Mouse (Mus musculus) brown adipose tissue, adult 24 weeks (tissue): ENCODE measurements around the gene Fas. TPM values are rescaled to one million over a fixed set of nuclear protein-coding genes. Genes with fewer than 3 reads are reported as not detected.

Experiments
- H3K27ac ChIP-seq: fragments of 200-500 bp; replicated peaks from 2 replicates; pipeline ENCODE4 v1.5.1; 2012; ENCODE audit warnings: low read depth, mild to moderate bottlenecking, low read length
- H3K4me1 ChIP-seq: fragments of 200-500 bp; 2 replicates; pipeline ENCODE4 v1.6.1; 2012; ENCODE audit warnings: low read length, mixed read lengths; ENCODE audit not compliant: control insufficient read depth, insufficient read depth, insufficient read length
- H3K4me3 ChIP-seq: fragments of 200-500 bp; 2 replicates; pipeline ENCODE4 v1.5.1; 2012; ENCODE audit warnings: low read depth, mild to moderate bottlenecking, low read length, moderate library complexity; ENCODE audit not compliant: insufficient read depth
- polyA plus RNA-seq: library from polyadenylated mRNA; stranded (reverse); fragments of >200 nt; gene quantifications from 2 replicates; pipeline ENCODE4 v1.2.4, GENCODE M21; 2012; ENCODE audit not compliant: missing spikeins, insufficient read depth, insufficient read length

Fas gene
- 30.8 and 37.3 TPM in 2 replicates for polyA plus RNA-seq

DNA sequence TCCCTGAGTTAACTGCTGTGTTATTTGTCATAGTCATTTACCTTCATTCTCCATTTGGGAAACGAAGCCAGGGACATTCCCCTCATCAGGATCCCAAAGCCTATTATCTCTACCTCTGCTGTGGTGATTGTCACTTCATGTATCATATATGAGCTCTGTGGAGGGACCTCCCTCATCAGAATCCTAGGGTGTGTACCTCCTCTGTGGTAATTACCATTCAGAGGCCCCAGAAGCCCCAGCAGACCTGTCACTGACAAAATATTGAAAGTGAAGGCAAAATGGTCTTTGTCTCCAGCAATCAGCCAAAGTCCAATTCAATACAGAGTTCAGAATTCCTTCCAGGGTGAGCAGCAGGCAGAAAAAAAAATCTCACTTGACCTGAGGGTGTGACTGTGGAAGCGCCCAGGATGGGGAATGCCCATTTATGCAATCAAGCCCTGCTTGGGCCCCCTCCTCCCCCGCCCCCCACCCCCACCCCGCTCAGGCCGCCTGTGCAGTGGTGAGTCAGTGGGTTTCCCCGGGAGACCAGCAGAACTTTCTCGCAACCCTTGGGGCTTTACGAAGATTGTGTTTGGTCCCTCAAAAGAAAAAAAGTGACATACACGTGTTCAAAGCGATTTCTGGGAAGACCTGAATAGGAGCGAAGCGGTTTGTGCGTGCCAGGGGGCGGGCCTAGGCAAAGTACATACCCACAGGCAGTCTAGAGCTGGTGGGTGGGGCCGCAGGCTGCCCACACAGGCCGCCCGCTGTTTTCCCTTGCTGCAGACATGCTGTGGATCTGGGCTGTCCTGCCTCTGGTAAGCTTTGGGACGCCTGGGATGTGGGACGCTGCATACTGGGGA is at the start of gene Fas:
Gene Fas (plus strand): TSS at position 719 of the 842 bp plus-strand sequence.
- H3K4me3 ChIP-seq = peak within 1 kb of the TSS; percentile 97
- peak within 1 kb of the TSS; percentile 90 for H3K27ac ChIP-seq
- H3K4me1 ChIP-seq = peaks cover 21% of the 10 kb centered on the region

DNA sequence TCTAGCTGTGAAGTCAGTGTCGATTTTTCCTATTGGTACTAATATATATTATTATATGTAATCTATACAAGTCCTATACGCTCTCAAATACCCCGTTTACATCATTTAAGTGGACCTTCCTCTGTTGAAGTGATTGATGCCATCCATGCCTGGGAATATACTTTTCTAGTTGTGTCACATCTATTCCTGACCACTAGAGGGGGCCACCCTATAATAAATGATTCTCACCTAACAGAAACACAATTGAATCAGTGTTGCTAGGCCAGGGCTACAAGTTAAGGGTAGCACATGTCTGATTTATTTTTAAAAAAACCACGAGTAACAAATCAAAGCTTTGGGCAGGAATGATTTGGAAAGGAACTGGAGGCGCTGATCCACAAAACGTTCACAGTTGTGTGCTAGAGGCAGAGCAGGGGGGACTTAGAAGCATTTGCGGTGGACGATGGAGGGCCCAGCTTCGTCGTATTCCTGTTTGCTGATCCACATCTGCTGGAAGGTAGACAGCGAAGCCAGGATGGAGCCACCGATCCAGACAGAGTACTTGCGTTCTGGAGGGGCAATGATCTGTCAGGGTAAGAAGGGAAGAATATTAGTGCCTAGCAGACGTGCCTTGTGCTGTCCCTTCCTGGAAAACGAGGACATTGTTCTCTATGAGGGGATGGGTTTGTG is 49.1 kb upstream of the Fas start:
- Histone ChIP-seq H3K4me3 (no peak overlapping the region), H3K4me1 (no peaks in the 10 kb centered on the region), H3K27ac (no peak overlapping the region)

DNA sequence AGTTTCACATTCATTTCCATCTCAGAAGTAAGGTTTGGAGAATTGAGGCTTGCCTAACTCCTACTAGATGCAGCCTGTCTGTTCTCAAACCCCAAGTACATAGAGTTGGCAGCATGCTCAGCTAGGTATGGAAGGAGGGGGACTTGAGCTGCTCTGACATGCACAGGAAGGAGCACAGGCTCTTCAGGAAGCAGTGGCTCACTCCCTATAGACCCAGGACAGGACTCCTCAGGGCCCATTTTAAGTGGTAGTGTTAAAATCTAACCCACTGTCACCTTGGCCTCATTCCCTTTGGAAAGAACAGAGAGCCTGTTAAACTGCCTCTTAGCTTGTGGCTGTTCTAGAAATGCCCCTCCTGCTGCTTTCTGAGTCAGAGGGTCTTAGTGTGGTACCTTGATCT is 47.5 kb upstream of the Fas start:
- H3K4me1 ChIP-seq = no peaks in the 10 kb centered on the region
- no peak overlapping the region for H3K4me3 ChIP-seq
- H3K27ac ChIP-seq = no peak overlapping the region

DNA sequence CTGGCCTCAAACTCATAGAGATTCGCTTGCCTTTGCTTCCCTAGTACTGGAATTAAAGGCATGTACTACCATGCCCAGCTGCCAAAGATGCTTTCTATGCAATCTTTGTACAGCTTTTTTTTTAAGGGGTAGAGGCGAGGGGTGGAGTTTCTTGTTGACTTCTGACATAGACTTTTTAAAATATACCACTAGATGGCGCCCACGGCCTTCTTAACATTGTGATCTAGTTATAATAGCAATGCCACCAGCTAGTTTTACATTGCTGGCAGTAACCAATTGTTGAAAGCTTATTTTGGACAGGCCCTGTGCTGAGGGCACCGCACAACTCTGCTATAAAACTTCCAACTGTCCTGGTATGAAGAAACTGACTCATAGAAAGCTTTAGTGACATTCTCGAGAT is 46.4 kb upstream of the Fas start:
- no peak overlapping the region for H3K27ac ChIP-seq
- peak overlapping the region; percentile 24; the same call in 1 of the 2 replicates for H3K4me3 ChIP-seq
- H3K4me1 ChIP-seq = no peaks in the 10 kb centered on the region

DNA sequence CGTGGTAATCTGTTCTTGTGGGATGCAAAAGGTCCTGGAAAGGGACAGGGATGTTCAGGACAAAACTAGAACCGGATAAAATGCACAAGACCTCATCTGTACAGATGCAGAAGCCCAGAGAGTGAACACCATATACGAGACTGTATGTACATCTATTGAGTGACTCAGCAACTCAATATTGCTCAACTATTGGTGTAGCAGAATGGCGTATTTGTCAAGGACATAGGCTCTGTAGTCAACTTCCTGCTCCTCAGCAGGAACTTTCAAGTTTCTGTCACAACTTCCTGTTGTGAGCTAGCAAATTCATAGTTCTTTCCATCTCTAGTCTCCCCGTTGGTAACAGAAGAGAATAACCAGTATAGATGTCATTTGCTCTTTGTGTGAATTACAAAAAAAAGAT is 41.9 kb upstream of the Fas start:
- Histone ChIP-seq H3K27ac (no peak overlapping the region), H3K4me1 (no peaks in the 10 kb centered on the region), H3K4me3 (no peak overlapping the region)

DNA sequence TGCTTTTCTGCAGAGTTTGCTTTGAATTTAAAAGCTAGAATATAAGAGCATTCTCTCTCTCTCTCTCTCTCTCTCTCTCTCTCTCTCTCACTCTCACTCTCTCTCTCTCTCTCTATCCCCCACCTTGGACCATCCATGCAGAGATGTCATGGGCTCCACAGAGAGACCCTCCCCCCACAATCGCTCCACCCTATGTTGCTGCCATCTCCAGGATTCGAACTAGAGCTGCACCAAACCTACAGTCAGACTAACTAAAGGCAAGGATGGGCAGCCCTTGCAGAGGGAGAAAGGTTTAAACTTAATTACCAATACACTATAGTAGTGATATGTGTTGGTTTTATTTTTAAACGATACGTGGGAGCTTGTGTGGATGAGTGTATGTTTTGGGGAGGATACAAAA is 39.8 kb upstream of the Fas start:
- Histone ChIP-seq H3K4me1 (no peaks in the 10 kb centered on the region; the same call in 1 of the 2 replicates), H3K4me3 (no peak overlapping the region), H3K27ac (no peak overlapping the region)

DNA sequence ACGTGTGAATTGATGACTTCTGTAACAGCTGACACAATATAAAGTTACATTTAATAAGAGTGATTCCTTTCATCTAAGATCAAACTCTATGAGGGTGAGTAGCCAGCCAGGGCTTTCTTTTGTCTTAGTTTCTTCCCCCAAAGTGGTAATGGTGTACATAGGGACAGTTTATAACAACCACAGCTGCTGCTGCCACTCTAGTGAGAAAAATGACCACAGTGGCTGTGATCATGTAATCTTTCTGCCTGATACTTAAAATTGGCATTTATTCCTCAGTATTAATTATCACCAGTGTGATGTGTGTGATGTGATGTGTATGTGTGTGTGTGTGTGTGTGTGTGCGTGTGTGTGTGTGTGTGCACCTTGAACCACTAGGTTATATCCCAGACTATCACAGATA is 38.6 kb upstream of the Fas start:
- Histone ChIP-seq H3K4me3 (no peak overlapping the region), H3K4me1 (no peaks in the 10 kb centered on the region; the same call in 1 of the 2 replicates), H3K27ac (no peak overlapping the region)

DNA sequence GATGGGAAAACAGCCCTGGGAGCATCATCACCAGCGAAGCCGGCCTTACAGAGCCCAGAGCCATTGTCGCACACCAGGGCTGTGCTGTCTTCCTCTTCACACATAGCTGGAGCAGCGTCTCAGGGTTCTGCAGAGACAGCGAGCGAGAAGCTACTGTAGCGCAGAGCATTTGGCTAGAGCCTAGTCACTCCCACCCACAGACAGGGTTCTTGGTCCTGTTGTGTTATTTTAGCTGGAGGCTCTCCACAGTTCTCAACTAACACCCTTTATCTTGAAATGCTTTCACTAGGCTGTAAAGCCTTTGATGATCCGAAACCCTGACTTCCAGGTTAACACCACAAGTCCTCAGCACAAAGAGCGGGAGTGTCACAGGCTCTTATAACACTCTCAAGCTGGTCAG is 38.0 kb upstream of the Fas start:
- Histone ChIP-seq H3K4me1 (no peaks in the 10 kb centered on the region; the same call in 1 of the 2 replicates), H3K27ac (no peak overlapping the region), H3K4me3 (no peak overlapping the region)

DNA sequence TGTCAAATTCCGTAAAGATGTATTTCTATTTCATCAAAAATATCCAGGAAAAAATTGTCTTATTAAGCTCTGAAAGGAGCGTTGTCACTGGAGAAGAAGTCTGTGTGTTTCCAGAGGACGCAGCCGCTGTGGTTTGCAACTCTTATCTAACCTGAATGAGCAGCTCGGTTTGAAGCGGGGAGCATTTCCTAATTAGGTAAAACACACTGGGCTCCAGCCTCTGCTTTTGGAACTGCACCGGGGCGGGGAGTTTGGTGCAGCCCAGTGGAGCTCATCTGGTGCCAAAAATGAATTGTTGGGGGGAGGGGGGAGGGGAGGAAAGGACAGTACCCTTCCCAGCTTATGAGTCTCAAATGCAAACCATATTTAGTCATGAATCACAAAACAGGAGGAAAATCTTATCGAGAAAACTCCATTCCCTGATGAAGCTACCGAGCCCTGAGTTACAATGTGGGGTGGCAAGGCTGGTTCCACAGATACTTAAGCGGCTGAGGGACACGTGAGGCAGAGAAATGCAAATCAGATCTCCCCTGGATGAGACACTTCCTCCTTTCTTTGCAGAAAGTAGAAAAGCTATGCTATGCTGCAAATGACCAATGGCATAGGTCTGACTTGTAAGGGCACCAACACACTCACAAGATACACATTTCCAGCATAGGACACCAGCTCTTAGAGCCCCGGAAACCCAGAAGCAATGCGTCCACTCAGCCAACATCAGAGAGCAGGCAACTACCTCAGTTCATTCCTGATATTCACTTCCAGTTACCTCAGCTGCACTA is 36.2 kb upstream of the Fas start:
- peak overlapping the region; percentile 14 for H3K27ac ChIP-seq
- peak overlapping the region; percentile 34 for H3K4me3 ChIP-seq
- H3K4me1 ChIP-seq = no peaks in the 10 kb centered on the region; the same call in 1 of the 2 replicates

DNA sequence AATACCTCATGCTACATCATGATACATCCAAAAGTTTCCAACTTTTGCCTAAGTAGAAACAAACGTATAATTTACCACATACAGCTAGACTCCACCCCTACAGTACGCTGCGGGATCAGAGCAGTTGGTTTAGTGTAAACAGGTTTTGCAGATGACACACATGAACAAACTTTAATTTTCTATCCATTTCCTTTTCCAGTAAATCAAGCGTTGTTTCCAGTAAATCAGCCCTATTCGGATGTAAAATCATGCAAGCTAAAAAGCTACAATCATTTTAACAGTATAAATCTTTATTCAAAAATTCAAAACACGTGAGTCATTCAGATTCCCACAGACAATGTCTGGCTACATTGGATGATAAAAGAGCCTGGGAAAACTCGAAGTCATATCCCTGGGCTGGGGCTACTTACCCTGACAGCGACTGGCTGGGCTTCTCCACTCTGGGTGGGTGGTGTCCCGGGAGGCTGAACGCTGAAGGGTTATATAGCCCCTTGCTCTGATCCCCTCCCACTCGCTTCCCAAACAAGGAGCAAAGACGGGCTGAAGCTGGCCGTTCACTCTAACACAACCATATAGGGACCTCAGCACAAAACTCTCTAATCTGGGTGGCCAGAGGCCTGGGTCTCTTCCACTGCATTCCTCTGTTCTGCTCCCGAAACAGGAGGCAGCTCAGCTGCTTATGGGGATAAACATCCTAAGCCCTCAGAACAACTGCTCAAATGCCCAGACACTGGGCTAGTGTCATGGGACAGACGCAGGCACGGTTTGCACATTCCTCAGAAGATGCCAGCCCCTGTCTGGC is 35.4 kb upstream of the Fas start, which contains the start of gene Acta2:
Gene Acta2 (minus strand): TSS at position 711 of the 802 bp plus-strand sequence.
- Histone ChIP-seq H3K4me3 (peak within 1 kb of the TSS; percentile 34), H3K27ac (peak within 1 kb of the TSS; percentile 17), H3K4me1 (no peaks in the 10 kb centered on the region; the same call in 1 of the 2 replicates)

DNA sequence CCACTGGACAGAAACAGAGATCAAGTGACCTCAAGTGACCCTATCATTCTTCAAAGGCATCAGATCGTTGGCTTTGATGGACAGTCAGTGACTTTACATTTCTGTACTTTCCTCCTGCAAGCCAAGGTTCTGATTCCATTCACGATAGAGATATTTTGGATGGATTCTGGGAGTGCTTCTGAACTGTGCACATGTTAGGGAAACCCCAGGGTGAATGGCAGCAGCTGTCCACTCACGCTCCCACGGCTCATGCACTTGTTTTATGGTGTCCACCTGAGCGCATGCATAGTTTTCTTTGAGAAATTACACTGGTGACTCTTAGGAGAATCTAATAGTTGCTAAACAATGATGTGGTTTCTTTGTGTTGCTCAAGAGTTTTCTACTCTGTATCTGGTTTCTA is 34.3 kb upstream of the Fas start:
- Histone ChIP-seq H3K4me1 (no peaks in the 10 kb centered on the region; the same call in 1 of the 2 replicates), H3K4me3 (no peak overlapping the region), H3K27ac (no peak overlapping the region)

DNA sequence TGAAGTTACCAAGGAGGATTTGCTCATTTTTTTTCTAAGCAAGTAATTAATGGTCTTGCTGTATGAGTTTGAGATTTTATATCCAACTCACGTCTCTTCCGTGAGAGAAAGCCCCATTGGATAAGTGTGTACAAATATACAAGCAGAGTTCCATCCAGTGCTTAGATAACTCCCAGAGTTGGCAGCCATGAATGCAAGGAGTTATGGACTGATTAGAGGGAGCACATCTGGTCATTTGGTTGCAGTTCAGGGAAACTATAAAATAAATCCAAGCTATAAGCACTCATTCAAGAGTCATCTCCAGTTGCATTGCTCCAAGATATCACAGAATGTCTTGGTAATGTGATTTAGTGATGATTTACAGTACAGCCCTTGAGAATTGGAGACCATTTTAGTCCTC is 33.5 kb upstream of the Fas start:
- Histone ChIP-seq H3K27ac (no peak overlapping the region), H3K4me1 (no peaks in the 10 kb centered on the region; the same call in 1 of the 2 replicates), H3K4me3 (no peak overlapping the region)

DNA sequence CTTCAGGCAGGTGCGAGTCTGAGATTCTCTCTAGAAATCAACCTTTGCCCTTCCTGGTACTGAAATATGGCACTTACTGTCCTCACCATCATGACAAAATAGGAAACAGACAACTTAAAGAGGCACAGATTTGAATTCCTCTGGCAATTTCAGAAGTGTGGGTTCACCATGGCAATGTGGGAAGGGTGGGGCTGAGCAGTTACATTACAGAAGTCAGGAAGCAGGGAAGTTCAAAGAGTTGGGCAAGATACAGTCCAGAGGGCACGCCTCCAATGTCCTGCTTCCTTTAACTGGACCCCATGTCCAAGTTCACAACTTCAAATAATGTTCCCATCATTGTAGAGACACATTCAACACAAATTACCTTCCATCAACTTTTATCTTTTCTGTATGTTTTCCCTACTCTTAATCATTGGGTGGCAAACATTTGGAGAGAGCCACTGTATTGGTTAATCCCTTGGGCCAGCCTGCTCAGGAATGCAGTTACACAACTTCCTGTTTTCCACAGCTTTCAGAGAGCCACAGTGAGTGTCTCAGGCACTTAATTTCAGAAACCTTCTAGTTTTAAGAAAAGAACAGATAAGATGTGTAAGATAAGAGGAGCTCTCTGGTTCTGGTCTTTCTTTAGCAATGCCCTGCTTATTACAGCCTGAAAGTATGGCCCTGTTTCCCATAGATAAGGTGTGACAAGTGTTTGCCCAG is 28.0 kb upstream of the Fas start:
- H3K4me1 ChIP-seq = peaks cover 7% of the 10 kb centered on the region; the same call in 1 of the 2 replicates
- no peak overlapping the region for H3K4me3 ChIP-seq
- peak overlapping the region; percentile 84 for H3K27ac ChIP-seq
